12 mouse cellular contexts compared by ENCODE assay signal in the genomic region with DNA sequence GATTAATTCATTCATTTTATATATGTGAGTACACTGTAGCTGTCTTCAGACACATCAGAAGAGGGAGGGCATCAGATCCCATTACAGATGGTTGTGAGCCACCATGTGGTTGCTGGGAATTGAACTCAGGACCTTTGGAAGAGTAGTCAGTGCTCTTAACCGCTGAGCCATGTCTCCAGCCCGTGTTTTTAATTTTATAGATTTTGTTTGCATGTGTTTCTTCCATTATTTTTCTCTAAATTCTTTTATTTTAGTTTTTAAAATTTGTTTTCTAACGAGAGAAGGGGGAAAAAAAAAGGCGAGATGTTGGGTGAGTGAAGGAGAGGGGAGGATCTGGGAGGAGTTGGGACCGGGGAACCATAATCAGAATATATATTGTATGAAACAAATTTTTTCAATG. TPM values are rescaled to one million over a fixed set of nuclear protein-coding genes. Genes with fewer than 3 reads are reported as not detected.
DNase-seq lines count a peak whose midpoint lies in the region; ATAC-seq and TF ChIP-seq lines count a peak whose summit lies in the region.
"Not testable (repeated sequence)": the region's sequence is repeated elsewhere in the genome, so short reads cannot be mapped to it uniquely, and the experiment has no call there.
"Had no signal": no experiment of that assay in that cellular context is flagged by ENCODE, and none has a peak within 500 bp of the region (broad histone marks: within the 10 kb centered on the region; RNA-seq: fewer than 3 reads in every experiment).

No protein-coding gene starts in this region.

- H3K36me3 ChIP-seq in forebrain, embryonic 11.5 days (ENCODE audit: control insufficient read depth, insufficient read depth, low read length); heart, embryonic 13.5 days; hindbrain, postnatal 0 days (ENCODE audit: insufficient read depth, low read length); limb, embryonic 11.5 days (ENCODE audit: control insufficient read depth, insufficient read depth, low read length); lung, embryonic 14.5 days (ENCODE audit: insufficient read depth); midbrain, embryonic 16.5 days (ENCODE audit: control insufficient read depth, insufficient read depth, low read length); stomach, embryonic 16.5 days (ENCODE audit: control insufficient read depth, insufficient read depth, low read length): not testable (repeated sequence)

- TF ChIP-seq CTCF in bone marrow macrophage, adult 2 months (IDR thresholded peaks at IDR 0.05; ENCODE audit: low read depth, low read length); hindbrain, postnatal 0 days (IDR thresholded peaks at IDR 0.05; ENCODE audit: low read depth); lung, embryonic 14.5 days (IDR thresholded peaks at IDR 0.05; ENCODE audit: low read depth): not testable (repeated sequence)

- H3K4me3 ChIP-seq in bone marrow macrophage, adult 2 months (ENCODE audit: insufficient read depth, low read length), result peak overlapping the region; percentile 73
- peak overlapping the region; percentile 48; the same call in 1 of the 2 replicates for H3K4me3 ChIP-seq in forebrain, embryonic 11.5 days (ENCODE audit: low read depth, low read length)
- H3K4me3 ChIP-seq in heart, embryonic 13.5 days, result peak overlapping the region; percentile 72
- H3K4me3 ChIP-seq in hindbrain, postnatal 0 days (ENCODE audit: low read length), result peak overlapping the region; percentile 62
- H3K4me3 ChIP-seq in limb, embryonic 11.5 days (ENCODE audit: low read depth, low read length), result peak overlapping the region; percentile 40; the same call in 1 of the 2 replicates
- peak overlapping the region; percentile 41 for H3K4me3 ChIP-seq in lung, embryonic 14.5 days (ENCODE audit: low read depth, low read length)
- H3K4me3 ChIP-seq in midbrain, embryonic 16.5 days (ENCODE audit: low read depth, low read length), result peak overlapping the region; percentile 57
- peak overlapping the region; percentile 69 for H3K4me3 ChIP-seq in stomach, embryonic 16.5 days (replicated peaks; ENCODE audit: low read length)

- 32% methylated on average over 5 of the region's 5 CpGs for WGBS in forebrain, embryonic 11.5 days
- 20% methylated on average over 5 of the region's 5 CpGs for WGBS in heart, embryonic 13.5 days
- 23% methylated on average over 5 of the region's 5 CpGs for WGBS in hindbrain, postnatal 0 days
- WGBS in limb, embryonic 11.5 days, result 35% methylated on average over 5 of the region's 5 CpGs
- WGBS in lung, embryonic 14.5 days, result 23% methylated on average over 5 of the region's 5 CpGs
- 29% methylated on average over 5 of the region's 5 CpGs for WGBS in midbrain, embryonic 16.5 days
- WGBS in stomach, embryonic 16.5 days, result 27% methylated on average over 5 of the region's 5 CpGs

- ATAC-seq in forebrain, embryonic 11.5 days (replicated peaks; ENCODE audit: low FRiP score); heart, embryonic 13.5 days (ENCODE audit: extremely low read depth, insufficient number of reproducible peaks, low FRiP score, low TSS enrichment); hindbrain, postnatal 0 days; limb, embryonic 11.5 days (ENCODE audit: insufficient number of reproducible peaks, low FRiP score, low TSS enrichment, low read depth); lung, embryonic 14.5 days (ENCODE audit: insufficient read depth); midbrain, embryonic 16.5 days; stomach, embryonic 16.5 days (ENCODE audit: insufficient read depth, low FRiP score): not testable (repeated sequence)

- H3K9me3 ChIP-seq in forebrain, embryonic 11.5 days (ENCODE audit: control insufficient read depth, low read length); heart, embryonic 13.5 days; hindbrain, postnatal 0 days (ENCODE audit: low read length); limb, embryonic 11.5 days (ENCODE audit: control insufficient read depth, low read length); lung, embryonic 14.5 days (ENCODE audit: low read depth, low read length); midbrain, embryonic 16.5 days (replicated peaks; ENCODE audit: control insufficient read depth, low read length, poor library complexity, severe bottlenecking); stomach, embryonic 16.5 days (replicated peaks; ENCODE audit: control insufficient read depth, low read length): not testable (repeated sequence)

- H3K9ac ChIP-seq in forebrain, embryonic 11.5 days (ENCODE audit: low read length); limb, embryonic 11.5 days (ENCODE audit: low read length); midbrain, embryonic 16.5 days (ENCODE audit: low read depth, low read length); stomach, embryonic 16.5 days (ENCODE audit: low read length): not testable (repeated sequence)
- peak overlapping the region; percentile 84 for H3K9ac ChIP-seq in heart, embryonic 13.5 days
- H3K9ac ChIP-seq in hindbrain, postnatal 0 days (replicated peaks; ENCODE audit: low read length), result peak overlapping the region; percentile 53; the same call in 1 of the 2 replicates
- 0 out of 2 replicates have a peak overlapping the region, but pooled peaks have one; percentile 45 for H3K9ac ChIP-seq in lung, embryonic 14.5 days

- not testable (repeated sequence) for TF ChIP-seq POLR2A in bone marrow macrophage, adult 2 months (IDR thresholded peaks at IDR 0.05; ENCODE audit: borderline replicate concordance, low read depth, low read length)

- H3K4me1 ChIP-seq in bone marrow macrophage, adult 2 months (ENCODE audit: control insufficient read depth, insufficient read depth, low read length); forebrain, embryonic 11.5 days (replicated peaks; ENCODE audit: control insufficient read depth, insufficient read depth, low read length); hindbrain, postnatal 0 days (ENCODE audit: insufficient read depth, low read length); limb, embryonic 11.5 days (ENCODE audit: control insufficient read depth, insufficient read depth, low read length); lung, embryonic 14.5 days (ENCODE audit: insufficient read depth); stomach, embryonic 16.5 days (ENCODE audit: control insufficient read depth, insufficient read depth, low read length): not testable (repeated sequence)
- peaks cover 13% of the 10 kb centered on the region for H3K4me1 ChIP-seq in heart, embryonic 13.5 days
- H3K4me1 ChIP-seq in midbrain, embryonic 16.5 days (ENCODE audit: control insufficient read depth, insufficient read depth, low read length), result peaks cover 12% of the 10 kb centered on the region

- H3K4me2 ChIP-seq in forebrain, embryonic 11.5 days (ENCODE audit: low read depth, low read length, severe bottlenecking), result peak overlapping the region; percentile 65
- H3K4me2 ChIP-seq in heart, embryonic 13.5 days, result peak overlapping the region; percentile 89
- peak overlapping the region; percentile 75 for H3K4me2 ChIP-seq in hindbrain, postnatal 0 days (ENCODE audit: low read depth, low read length)
- peak overlapping the region; percentile 60 for H3K4me2 ChIP-seq in limb, embryonic 11.5 days (ENCODE audit: low read depth, severe bottlenecking)
- H3K4me2 ChIP-seq in lung, embryonic 14.5 days, result peak overlapping the region; percentile 67
- peak overlapping the region; percentile 69 for H3K4me2 ChIP-seq in midbrain, embryonic 16.5 days (ENCODE audit: low read length)
- H3K4me2 ChIP-seq in stomach, embryonic 16.5 days (ENCODE audit: low read depth, low read length), result peak overlapping the region; percentile 77

- H3K27ac ChIP-seq in bone marrow macrophage, adult 2 months (ENCODE audit: insufficient read depth, low read depth, low read length); forebrain, embryonic 11.5 days (ENCODE audit: low read depth, low read length); hindbrain, postnatal 0 days; limb, embryonic 11.5 days (replicated peaks; ENCODE audit: low read depth, low read length); lung, embryonic 14.5 days (ENCODE audit: low read depth); midbrain, embryonic 16.5 days (ENCODE audit: low read length); stomach, embryonic 16.5 days (ENCODE audit: low read length): not testable (repeated sequence)
- peak overlapping the region; percentile 90 for H3K27ac ChIP-seq in heart, embryonic 13.5 days (replicated peaks)

- not testable (repeated sequence) for H3K27me3 ChIP-seq in forebrain, embryonic 11.5 days (ENCODE audit: control insufficient read depth, insufficient read depth, low read length); heart, embryonic 13.5 days (replicated peaks); hindbrain, postnatal 0 days (ENCODE audit: insufficient read depth, low read length); limb, embryonic 11.5 days (ENCODE audit: control insufficient read depth, insufficient read depth, low read length); lung, embryonic 14.5 days (ENCODE audit: insufficient read depth, low read length); midbrain, embryonic 16.5 days (ENCODE audit: control insufficient read depth, insufficient read depth, low read depth, low read length); stomach, embryonic 16.5 days (ENCODE audit: control insufficient read depth, insufficient read depth, low read length)

- DNase-seq in forebrain, embryonic 11.5 days (ENCODE audit: low spot score); hindbrain, postnatal 0 days (ENCODE audit: low spot score); limb, embryonic 11.5 days (ENCODE audit: low spot score); lung, embryonic 14.5 days: not testable (repeated sequence)

RNA-seq across cellular contexts. Expression of gene Dnajc12, which starts 3.7 kb away (rescaled TPM):
- 9.3 and 10.1 TPM in 2 replicates for polyA plus RNA-seq in bone marrow macrophage, adult 2 months (2012; ENCODE audit: insufficient read depth, insufficient read length, missing spikeins)
- 6.4 and 8.7 TPM in 2 replicates for polyA plus RNA-seq in forebrain, embryonic 11.5 days (2014; fragmentation: Nextera tagmentation; extraction: Ambion mirVana)
- 8.5 and 10.1 TPM in 2 replicates for polyA plus RNA-seq in heart, embryonic 13.5 days (2015; fragmentation: Nextera tagmentation; extraction: Ambion mirVana)
- total RNA-seq in hindbrain, postnatal 0 days (2014; rRNA removed), result 6.6 and 8.4 TPM in 2 replicates
- polyA plus RNA-seq in hindbrain, postnatal 0 days (2015; fragmentation: Nextera tagmentation; extraction: Ambion mirVana), result 23.4 and 24.2 TPM in 2 replicates
- polyA plus RNA-seq in limb, embryonic 11.5 days (2014; fragmentation: Nextera tagmentation; extraction: Ambion mirVana), result 11.7 and 14.7 TPM in 2 replicates
- 10.6 and 10.8 TPM in 2 replicates for polyA plus RNA-seq in lung, embryonic 14.5 days (2014; fragmentation: Nextera tagmentation; extraction: Ambion mirVana)
- polyA plus RNA-seq in midbrain, embryonic 16.5 days (2015; fragmentation: Nextera tagmentation; extraction: Ambion mirVana), result 21.3 and 23.6 TPM in 2 replicates
- polyA plus RNA-seq in stomach, embryonic 16.5 days (2015; fragmentation: Nextera tagmentation; extraction: Ambion mirVana), result 9.4 and 9.7 TPM in 2 replicates

RNA-seq across cellular contexts. Expression of gene Sirt1, which starts 4.4 kb away (rescaled TPM):
- polyA plus RNA-seq in bone marrow macrophage, adult 2 months (2012; ENCODE audit: insufficient read depth, insufficient read length, missing spikeins), result 17.6 and 17.9 TPM in 2 replicates
- polyA plus RNA-seq in forebrain, embryonic 11.5 days (2014; fragmentation: Nextera tagmentation; extraction: Ambion mirVana), result 9.1 and 9.3 TPM in 2 replicates
- polyA plus RNA-seq in heart, embryonic 13.5 days (2015; fragmentation: Nextera tagmentation; extraction: Ambion mirVana), result 2.3 and 3.3 TPM in 2 replicates
- total RNA-seq in hindbrain, postnatal 0 days (2014; rRNA removed), result 11.0 and 12.6 TPM in 2 replicates
- polyA plus RNA-seq in hindbrain, postnatal 0 days (2015; fragmentation: Nextera tagmentation; extraction: Ambion mirVana), result 3.2 and 3.5 TPM in 2 replicates
- 13.0 and 15.6 TPM in 2 replicates for polyA plus RNA-seq in limb, embryonic 11.5 days (2014; fragmentation: Nextera tagmentation; extraction: Ambion mirVana)
- polyA plus RNA-seq in lung, embryonic 14.5 days (2014; fragmentation: Nextera tagmentation; extraction: Ambion mirVana), result 8.5 and 11.2 TPM in 2 replicates
- 3.5 and 4.1 TPM in 2 replicates for polyA plus RNA-seq in midbrain, embryonic 16.5 days (2015; fragmentation: Nextera tagmentation; extraction: Ambion mirVana)
- 3.3 and 4.5 TPM in 2 replicates for polyA plus RNA-seq in stomach, embryonic 16.5 days (2015; fragmentation: Nextera tagmentation; extraction: Ambion mirVana)

RNA-seq across cellular contexts. Expression of gene Gm7075, which starts 35.7 kb away (rescaled TPM):
- not detected in 2 replicates for polyA plus RNA-seq in bone marrow macrophage, adult 2 months (2012; ENCODE audit: insufficient read depth, insufficient read length, missing spikeins)
- polyA plus RNA-seq in forebrain, embryonic 11.5 days (2014; fragmentation: Nextera tagmentation; extraction: Ambion mirVana), result not detected in 2 replicates
- polyA plus RNA-seq in heart, embryonic 13.5 days (2015; fragmentation: Nextera tagmentation; extraction: Ambion mirVana), result not detected in 2 replicates
- total RNA-seq in hindbrain, postnatal 0 days (2014; rRNA removed), result not detected in 2 replicates
- not detected in 2 replicates for polyA plus RNA-seq in hindbrain, postnatal 0 days (2015; fragmentation: Nextera tagmentation; extraction: Ambion mirVana)
- not detected in 2 replicates for polyA plus RNA-seq in limb, embryonic 11.5 days (2014; fragmentation: Nextera tagmentation; extraction: Ambion mirVana)
- polyA plus RNA-seq in lung, embryonic 14.5 days (2014; fragmentation: Nextera tagmentation; extraction: Ambion mirVana), result not detected in 2 replicates
- not detected in 2 replicates for polyA plus RNA-seq in midbrain, embryonic 16.5 days (2015; fragmentation: Nextera tagmentation; extraction: Ambion mirVana)
- polyA plus RNA-seq in stomach, embryonic 16.5 days (2015; fragmentation: Nextera tagmentation; extraction: Ambion mirVana), result not detected in 2 replicates
- total RNA-seq: heart, adult 18-20 months had no signal
- polyA plus RNA-seq: activated CD4-positive, CD25-positive, alpha-beta regulatory T cell, adult 4 months; inflammation-experienced regulatory T-cells, adult 6 months; thymus, postnatal 0 days had no signal

RNA-seq across cellular contexts. Expression of gene Ctnna3, which starts 44.0 kb away (rescaled TPM):
- not detected in 2 replicates for polyA plus RNA-seq in bone marrow macrophage, adult 2 months (2012; ENCODE audit: insufficient read depth, insufficient read length, missing spikeins)
- not detected in 2 replicates for polyA plus RNA-seq in forebrain, embryonic 11.5 days (2014; fragmentation: Nextera tagmentation; extraction: Ambion mirVana)
- polyA plus RNA-seq in heart, embryonic 13.5 days (2015; fragmentation: Nextera tagmentation; extraction: Ambion mirVana), result 18.5 and 21.8 TPM in 2 replicates
- total RNA-seq in hindbrain, postnatal 0 days (2014; rRNA removed), result 2.1 and 2.9 TPM in 2 replicates
- 1.0 and 1.3 TPM in 2 replicates for polyA plus RNA-seq in hindbrain, postnatal 0 days (2015; fragmentation: Nextera tagmentation; extraction: Ambion mirVana)
- 0.04 TPM in 1 of 2 replicates, not detected in the other for polyA plus RNA-seq in limb, embryonic 11.5 days (2014; fragmentation: Nextera tagmentation; extraction: Ambion mirVana)
- polyA plus RNA-seq in lung, embryonic 14.5 days (2014; fragmentation: Nextera tagmentation; extraction: Ambion mirVana), result 0.39 TPM in 2 replicates
- 0.98 and 1.0 TPM in 2 replicates for polyA plus RNA-seq in midbrain, embryonic 16.5 days (2015; fragmentation: Nextera tagmentation; extraction: Ambion mirVana)
- 0.36 and 1.2 TPM in 2 replicates for polyA plus RNA-seq in stomach, embryonic 16.5 days (2015; fragmentation: Nextera tagmentation; extraction: Ambion mirVana)
